9 mouse cellular contexts compared by ENCODE assay signal in genomic region chr19:5745756-5746710, GRCm38 (mm10). TPM values are rescaled to one million over a fixed set of nuclear protein-coding genes. Genes with fewer than 3 reads are reported as not detected.
DNase-seq lines count a peak whose midpoint lies in the region; ATAC-seq and TF ChIP-seq lines count a peak whose summit lies in the region.
"Had no signal": no experiment of that assay in that cellular context is flagged by ENCODE, and none has a peak within 500 bp of the region (broad histone marks: within the 10 kb centered on the region; RNA-seq: fewer than 3 reads in every experiment).

No protein-coding gene starts in this region.

- H3K27me3 ChIP-seq in kidney, embryonic 16.5 days (ENCODE audit: insufficient read depth, low read length) = peaks cover 16% of the 10 kb centered on the region
- peaks cover 28% of the 10 kb centered on the region for H3K27me3 ChIP-seq in intestine, embryonic 15.5 days (replicated peaks)

- no peak overlapping the region for H3K27ac ChIP-seq in kidney, embryonic 16.5 days (ENCODE audit: low read length)
- no peak overlapping the region for H3K27ac ChIP-seq in intestine, embryonic 15.5 days
- H3K27ac ChIP-seq in left cerebral cortex, adult 2 months = no peak overlapping the region

- intact Hi-C loops in left cerebral cortex, adult 2 months (cut with DNase I) = no loop called here
- intact Hi-C loops in left cerebral cortex, postnatal 14 days (cut with DNase I) = no loop called here

- WGBS in kidney, embryonic 16.5 days = 8% methylated on average over 36 of the region's 36 CpGs
- WGBS in intestine, embryonic 15.5 days = 9% methylated on average over 35 of the region's 36 CpGs

- TF ChIP-seq CTCF in left cerebral cortex, adult 2 months (IDR thresholded peaks at IDR 0.05) = no peak

- H3K9ac ChIP-seq in kidney, embryonic 16.5 days (replicated peaks; ENCODE audit: low read length) = peak overlapping the region; percentile 33
- no peak overlapping the region for H3K9ac ChIP-seq in intestine, embryonic 15.5 days

- no peak for DNase-seq in kidney, postnatal 25 days
- DNase-seq in brain, adult 2 months (ENCODE audit: low read depth, low spot score) = peak; percentile 76
- DNase-seq in neural tube, embryonic 10.5 days (ENCODE audit: extremely low spot score, low spot score) = peak; percentile 40
- no peak for DNase-seq in left cerebral cortex, adult 2 months (ENCODE audit: extremely low spot score in 1 of 2, low spot score in 2 of 2)
- DNase-seq in left cerebral cortex, postnatal 14 days (ENCODE audit: low spot score in 2 of 2) = no peak
- DNase-seq in spleen, postnatal 10 days (ENCODE audit: low spot score in 2 of 2) = no peak

- no peak for ATAC-seq in kidney, embryonic 16.5 days (ENCODE audit: low FRiP score, low TSS enrichment)
- no peak for ATAC-seq in intestine, embryonic 15.5 days

- peak overlapping the region; percentile 55 for H3K4me2 ChIP-seq in kidney, embryonic 16.5 days (replicated peaks; ENCODE audit: low read depth, low read length)
- peak overlapping the region; percentile 61 for H3K4me2 ChIP-seq in intestine, embryonic 15.5 days (replicated peaks)

- peaks cover 38% of the 10 kb centered on the region for H3K4me1 ChIP-seq in kidney, embryonic 16.5 days (ENCODE audit: insufficient read depth, low read length)
- peaks cover 32% of the 10 kb centered on the region for H3K4me1 ChIP-seq in intestine, embryonic 15.5 days (replicated peaks)

- no peaks in the 10 kb centered on the region for H3K36me3 ChIP-seq in kidney, embryonic 16.5 days (ENCODE audit: insufficient read depth, low read length)
- no peaks in the 10 kb centered on the region for H3K36me3 ChIP-seq in intestine, embryonic 15.5 days

- H3K4me3 ChIP-seq in kidney, embryonic 16.5 days (ENCODE audit: low read length) = peak overlapping the region; percentile 34
- peak overlapping the region; percentile 21 for H3K4me3 ChIP-seq in intestine, embryonic 15.5 days (replicated peaks)
- H3K4me3 ChIP-seq in left cerebral cortex, adult 2 months = no peak overlapping the region

- H3K9me3 ChIP-seq in kidney, embryonic 16.5 days (ENCODE audit: low read length) = no peaks in the 10 kb centered on the region
- H3K9me3 ChIP-seq in intestine, embryonic 15.5 days = no peaks in the 10 kb centered on the region

RNA-seq across cellular contexts. Expression of gene Ltbp3, which starts 5.3 kb away (rescaled TPM):
- polyA plus RNA-seq in kidney, embryonic 16.5 days (2015; fragmentation: Nextera tagmentation; extraction: Ambion mirVana) = 18.1 and 21.5 TPM in 2 replicates
- 20.7 and 21.7 TPM in 2 replicates for polyA plus RNA-seq in intestine, embryonic 15.5 days (2015; fragmentation: Nextera tagmentation; extraction: Ambion mirVana)
- 10 to 100 TPM; 38.9 to 43.1 TPM for total RNA-seq in left cerebral cortex, adult 2 months (2021)
- 10 to 100 TPM; 26.6 to 29.0 TPM for total RNA-seq in left cerebral cortex, postnatal 14 days (2021)

RNA-seq across cellular contexts. Expression of gene Fam89b, which starts 16.6 kb away (rescaled TPM):
- polyA plus RNA-seq in kidney, embryonic 16.5 days (2015; fragmentation: Nextera tagmentation; extraction: Ambion mirVana) = 93.4 and 97.9 TPM in 2 replicates
- polyA plus RNA-seq in intestine, embryonic 15.5 days (2015; fragmentation: Nextera tagmentation; extraction: Ambion mirVana) = 68.7 and 69.6 TPM in 2 replicates
- 10 to 100 TPM; 27.5 to 32.4 TPM for total RNA-seq in left cerebral cortex, adult 2 months (2021)
- 10 to 100 TPM; 38.7 to 39.2 TPM for total RNA-seq in left cerebral cortex, postnatal 14 days (2021)

RNA-seq across cellular contexts. Expression of gene Ehbp1l1, which starts 19.9 kb away (rescaled TPM):
- 19.5 and 25.0 TPM in 2 replicates for polyA plus RNA-seq in kidney, embryonic 16.5 days (2015; fragmentation: Nextera tagmentation; extraction: Ambion mirVana)
- polyA plus RNA-seq in intestine, embryonic 15.5 days (2015; fragmentation: Nextera tagmentation; extraction: Ambion mirVana) = 38.6 and 40.1 TPM in 2 replicates
- total RNA-seq in left cerebral cortex, adult 2 months (2021) = 10 to 100 TPM; 21.1 to 30.7 TPM
- total RNA-seq in left cerebral cortex, postnatal 14 days (2021) = 10 to 100 TPM; 36.6 to 37.7 TPM

RNA-seq across cellular contexts. Expression of gene Scyl1, which starts 25.2 kb away (rescaled TPM):
- polyA plus RNA-seq in kidney, embryonic 16.5 days (2015; fragmentation: Nextera tagmentation; extraction: Ambion mirVana) = 82.9 and 85.3 TPM in 2 replicates
- polyA plus RNA-seq in intestine, embryonic 15.5 days (2015; fragmentation: Nextera tagmentation; extraction: Ambion mirVana) = 60.6 and 60.9 TPM in 2 replicates
- total RNA-seq in left cerebral cortex, adult 2 months (2021) = 10 to 100 TPM; 92.0 to 98.0 TPM
- 10 to 100 TPM; 77.7 to 79.5 TPM for total RNA-seq in left cerebral cortex, postnatal 14 days (2021)

RNA-seq across cellular contexts. Expression of gene Kcnk7, which starts 41.9 kb away (rescaled TPM):
- 0.15 and 0.23 TPM in 2 replicates for polyA plus RNA-seq in kidney, embryonic 16.5 days (2015; fragmentation: Nextera tagmentation; extraction: Ambion mirVana)
- polyA plus RNA-seq in intestine, embryonic 15.5 days (2015; fragmentation: Nextera tagmentation; extraction: Ambion mirVana) = 0.29 and 0.43 TPM in 2 replicates
- total RNA-seq in left cerebral cortex, adult 2 months (2021) = not detected
- total RNA-seq in left cerebral cortex, postnatal 14 days (2021) = not detected
- total RNA-seq: left cerebral cortex, postnatal 10 days had no signal

Comparison
In these comparisons a context has a peak if more than half of its experiments do, and no peak if none do; other contexts are left out.
1. DNase-seq: peak in brain, adult 2 months (single experiment) and neural tube, embryonic 10.5 days (single experiment); none in kidney, postnatal 25 days (0 of 2), left cerebral cortex, adult 2 months (0 of 2), left cerebral cortex, postnatal 14 days (0 of 2) and spleen, postnatal 10 days (0 of 2).